Mouse (Mus musculus) frontal cortex, adult (tissue): ENCODE measurements around the gene Trmu.
A peak's percentile ranks its signal among the peaks of the same experiment; 100 is the strongest.
"Not testable (repeated sequence)": the region's sequence is repeated elsewhere in the genome, so short reads cannot be mapped to it uniquely, and the experiment has no call there.

Experiments
- ATAC-seq: cut with Nextera tagmentation; 2 replicates; pipeline ENCODE4 v1.9.2; 2017; ENCODE audit warnings: mild to moderate bottlenecking, moderate library complexity, mixed read lengths; ENCODE audit not compliant: low TSS enrichment

Trmu gene

DNA sequence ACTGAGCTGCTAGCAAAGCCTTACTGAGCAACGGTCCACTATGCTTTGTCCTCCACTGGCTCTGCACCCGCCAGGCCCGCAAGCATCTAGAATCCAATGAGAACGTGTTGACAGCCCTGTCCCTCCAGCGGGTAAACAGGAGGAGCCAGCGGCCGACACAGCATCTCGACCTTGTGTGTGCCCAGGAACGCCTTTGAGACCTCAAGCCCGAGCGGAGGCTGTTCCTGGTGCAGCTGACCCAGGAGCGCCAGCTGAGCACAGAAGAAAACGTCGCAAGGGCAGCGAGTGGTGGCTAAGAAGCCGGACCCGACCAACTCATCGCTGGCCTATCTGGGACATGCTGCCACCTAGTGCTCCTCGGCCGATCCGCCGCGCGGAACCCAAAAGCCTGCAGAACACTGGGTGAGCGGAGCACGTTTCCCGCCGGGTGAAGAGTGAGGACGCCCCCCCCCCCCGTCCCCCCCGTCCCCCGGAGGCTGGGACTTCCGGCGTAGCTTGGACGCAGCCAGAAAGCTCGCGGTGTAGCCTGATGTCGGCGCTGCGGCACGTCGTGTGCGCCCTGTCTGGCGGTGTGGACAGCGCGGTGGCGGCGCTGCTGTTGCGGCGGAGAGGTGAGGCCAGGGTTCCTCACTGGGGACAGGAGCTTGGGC is at the start of gene Trmu:
Gene Trmu, plus strand, starts transcription at position 465 of the 650 bp plus-strand sequence.
- ATAC-seq: peak; percentile 92

GRCm38 (mm10) chr15:85829470-85829869 is 49.6 kb upstream of the Trmu start:
- no peak for ATAC-seq

- ATAC-seq: peak; percentile 96
Observed at GRCm38 (mm10) chr15:85831954-85832590, 47.0 kb upstream of the Trmu start, which contains the start of gene Ttc38. TSS of gene Ttc38 (plus strand) at chr15:85832306.

- ATAC-seq: no peak
Observed at GRCm38 (mm10) chr15:85832599-85832998, 46.5 kb upstream of the Trmu start.

- no peak for ATAC-seq
Observed at GRCm38 (mm10) chr15:85835335-85835734, 43.8 kb upstream of the Trmu start.

GRCm38 (mm10) chr15:85836887-85837286 is 42.2 kb upstream of the Trmu start:
- no peak for ATAC-seq

DNA sequence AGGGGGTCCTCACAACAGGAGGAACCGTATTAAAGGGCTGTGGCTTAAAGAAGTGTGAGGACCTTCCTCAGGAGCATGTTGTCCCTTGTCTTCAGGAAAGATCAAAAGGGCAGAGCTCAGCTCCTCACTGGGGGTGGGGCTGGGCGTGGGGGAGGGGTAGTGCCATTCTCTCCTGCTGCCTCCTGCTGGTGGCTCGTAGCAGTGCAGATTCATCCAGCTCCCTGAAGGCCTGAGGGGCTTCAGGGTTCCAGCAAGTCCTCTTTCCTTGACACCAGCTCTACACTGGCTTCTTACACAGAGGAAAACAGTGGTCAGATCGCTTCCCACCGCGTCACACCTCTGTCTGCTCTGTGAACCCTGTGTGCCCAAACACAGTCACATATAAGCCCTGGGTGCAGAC is 38.1 kb upstream of the Trmu start:
- ATAC-seq: no peak

- ATAC-seq: no peak
Observed at GRCm38 (mm10) chr15:85841796-85842360, 37.2 kb upstream of the Trmu start.

- ATAC-seq: no peak
Observed at GRCm38 (mm10) chr15:85845071-85845470, 34.0 kb upstream of the Trmu start.

GRCm38 (mm10) chr15:85851656-85852392 is 27.3 kb upstream of the Trmu start:
- ATAC-seq: no peak

DNA sequence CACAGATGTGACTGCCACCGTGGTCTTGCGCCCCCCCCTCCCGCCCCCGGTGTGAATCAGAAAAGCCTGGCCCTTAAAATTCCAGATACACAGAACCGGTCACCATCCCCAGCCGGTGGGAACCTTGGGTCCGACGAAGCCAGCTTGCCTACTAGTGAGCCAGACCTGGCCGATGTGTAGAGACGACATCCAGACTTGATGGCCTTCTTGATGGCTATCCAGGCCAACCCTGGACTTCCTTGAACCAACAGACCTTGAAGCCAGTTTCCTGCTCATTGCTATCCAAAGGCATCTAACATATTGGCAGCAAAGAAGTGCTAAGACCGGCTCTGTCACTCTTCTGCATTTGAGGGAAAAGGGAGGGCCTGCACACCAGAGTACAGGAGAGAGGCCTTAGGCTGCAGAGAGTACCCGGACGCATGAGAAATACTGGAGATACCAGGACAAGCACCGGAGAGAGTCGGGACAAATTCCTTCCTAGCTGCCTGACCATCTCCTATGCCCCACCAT is 20.1 kb upstream of the Trmu start:
- peak; percentile 66 for ATAC-seq

- peak; percentile 100 for ATAC-seq
Observed at GRCm38 (mm10) chr15:85859490-85860031, 19.6 kb upstream of the Trmu start, which contains the start of gene Gtse1. TSS of gene Gtse1 (plus strand) at chr15:85859745.

- not testable (repeated sequence) for ATAC-seq
Observed at GRCm38 (mm10) chr15:85865913-85866312, 13.2 kb upstream of the Trmu start.

GRCm38 (mm10) chr15:85867696-85868095 is 11.4 kb upstream of the Trmu start:
- ATAC-seq: peak; percentile 93

- ATAC-seq: no peak
Observed at GRCm38 (mm10) chr15:85877336-85877735, 1.8 kb upstream of the Trmu start.

DNA sequence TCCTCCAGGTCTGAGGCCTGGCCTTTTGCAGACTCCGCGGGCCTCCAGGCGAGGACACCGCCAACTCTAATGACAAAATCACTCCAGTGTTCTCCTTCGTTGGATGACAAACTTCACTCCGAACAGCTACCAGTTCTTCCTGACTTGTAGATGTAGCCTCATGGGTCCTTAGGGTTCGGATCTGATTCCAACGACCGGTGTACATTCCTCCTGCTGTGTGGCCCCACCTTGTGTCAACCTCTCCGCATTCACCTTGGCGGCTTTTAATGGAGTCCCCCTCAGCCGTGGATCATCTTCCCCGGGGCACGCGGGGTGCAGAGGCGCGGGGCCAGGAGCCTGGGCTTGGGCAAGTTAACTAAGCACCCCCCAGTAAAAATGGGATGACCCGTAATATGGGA is 385 bp downstream of the Trmu start:
- peak; percentile 25 for ATAC-seq

- ATAC-seq: no peak
Observed at GRCm38 (mm10) chr15:85885606-85886005, 6.5 kb downstream of the Trmu start.

DNA sequence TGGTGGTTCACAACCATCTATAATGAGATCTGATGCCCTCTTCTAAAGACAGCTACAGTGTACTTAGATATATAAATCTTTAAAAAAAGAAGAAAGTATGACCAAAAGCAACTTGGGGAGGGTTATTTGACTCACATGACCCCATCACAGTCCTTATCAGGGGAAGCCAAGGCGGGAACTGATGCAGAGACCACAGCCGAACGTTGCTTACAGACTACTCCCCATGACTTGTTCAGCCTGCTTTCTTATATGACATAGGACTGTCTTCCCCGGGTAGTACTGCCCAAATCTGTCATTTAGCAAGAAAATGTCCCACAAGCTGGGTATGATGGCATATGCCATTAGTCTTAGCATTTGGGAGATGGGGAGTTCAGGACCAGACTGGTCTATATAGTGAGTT is 10.1 kb downstream of the Trmu start:
- ATAC-seq: no peak

- ATAC-seq: no peak
Observed at GRCm38 (mm10) chr15:85891971-85892370, 12.9 kb downstream of the Trmu start.

- no peak for ATAC-seq
Observed at GRCm38 (mm10) chr15:85892498-85893118, 13.5 kb downstream of the Trmu start.

DNA sequence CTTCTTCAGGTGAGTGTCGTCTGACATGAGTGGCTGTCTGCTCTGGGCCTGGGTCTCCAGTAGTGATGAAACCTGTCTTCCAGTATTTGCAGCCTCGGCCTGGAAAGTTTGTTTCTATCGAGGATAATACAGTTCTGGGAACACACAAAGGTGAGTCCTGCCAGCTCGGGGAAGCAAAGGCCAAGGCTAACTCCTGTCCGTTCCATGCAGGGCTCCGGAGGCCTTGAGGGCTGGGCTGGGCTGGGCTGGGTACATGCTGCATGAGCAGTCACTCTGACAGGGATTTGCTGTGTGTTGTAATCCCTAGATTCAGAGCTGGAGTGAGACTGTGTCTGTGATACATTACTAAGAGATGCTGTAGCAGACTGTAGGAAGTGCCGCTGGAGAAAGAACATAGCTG is 14.8 kb downstream of the Trmu start:
- ATAC-seq: no peak
